Mouse (Mus musculus) intestine, embryonic 15.5 days (tissue): ENCODE measurements at regions not wholly inside any gene's neighbourhood (a gene's known extent, or its start where the extent isn't known, plus 50 kb on each side); places are given as distances from the start of the nearest gene placed in this dataset.
A peak's percentile ranks its signal among the peaks of the same experiment; 100 is the strongest.

Experiments used
- ATAC-seq: fragments of 200-750 bp; cut with Nextera tagmentation; 2 replicates; pipeline ENCODE4 v1.8.0; 2017; ENCODE audit warnings: moderate TSS enrichment, moderate library complexity
- H3K27ac ChIP-seq: fragments of 300-500 bp; sonication (generic); 2 replicates; pipeline ENCODE4 v1.5.1; 2015; ENCODE audit warnings: mild to moderate bottlenecking, inconsistent platforms
- H3K27me3 ChIP-seq: fragments of 300-500 bp; sonication (generic); replicated peaks from 2 replicates; pipeline ENCODE4 v1.6.1; 2015; ENCODE audit warnings: inconsistent platforms
- H3K36me3 ChIP-seq: fragments of 300-500 bp; sonication (generic); 2 replicates; pipeline ENCODE4 v1.6.1; 2015; ENCODE audit warnings: inconsistent platforms
- H3K4me1 ChIP-seq: fragments of 300-500 bp; sonication (generic); replicated peaks from 2 replicates; pipeline ENCODE4 v1.6.1; 2015; ENCODE audit warnings: inconsistent platforms
- H3K4me2 ChIP-seq: fragments of 300-500 bp; sonication (generic); replicated peaks from 2 replicates; pipeline ENCODE4 v1.6.1; 2015; ENCODE audit warnings: mild to moderate bottlenecking, inconsistent platforms
- H3K4me3 ChIP-seq: fragments of 300-500 bp; sonication (generic); replicated peaks from 2 replicates; pipeline ENCODE4 v1.5.1; 2015; ENCODE audit warnings: inconsistent platforms
- H3K9ac ChIP-seq: fragments of 300-500 bp; sonication (generic); 2 replicates; pipeline ENCODE4 v1.6.1; 2015; ENCODE audit warnings: inconsistent platforms
- H3K9me3 ChIP-seq: fragments of 300-500 bp; sonication (generic); 2 replicates; pipeline ENCODE4 v1.6.1; 2016; ENCODE audit warnings: inconsistent platforms
- WGBS: fragments of 180-500 bp; shearing (Covaris S2); methylation state at CpG from one replicate; pipeline ENCODE4 v1.1.7; 2015; 5-methylcytosine and 5-hydroxymethylcytosine counted together

GRCm38 (mm10) chr5:21109030-21109429, 53.3 kb upstream of the Ptpn12 start:
- no peak overlapping the region for H3K9ac ChIP-seq
- no peaks in the 10 kb centered on the region for H3K9me3 ChIP-seq
- ATAC-seq: no peak
- H3K4me3 ChIP-seq: no peak overlapping the region
- H3K27me3 ChIP-seq: no peaks in the 10 kb centered on the region
- no peak overlapping the region for H3K4me2 ChIP-seq
- WGBS: 81% methylated on average over 1 of the region's 1 CpGs
- no peak overlapping the region for H3K27ac ChIP-seq
- no peaks in the 10 kb centered on the region for H3K4me1 ChIP-seq
- no peaks in the 10 kb centered on the region for H3K36me3 ChIP-seq

- Histone ChIP-seq H3K9me3 (no peaks in the 10 kb centered on the region), H3K27me3 (no peaks in the 10 kb centered on the region), H3K27ac (no peak overlapping the region), H3K4me2 (no peak overlapping the region), H3K4me3 (no peak overlapping the region), H3K36me3 (no peaks in the 10 kb centered on the region), H3K9ac (no peak overlapping the region), H3K4me1 (no peaks in the 10 kb centered on the region)
- ATAC-seq: no peak
- 85% methylated on average over 2 of the region's 2 CpGs for WGBS
Observed at GRCm38 (mm10) chr5:21113377-21113776, 57.7 kb upstream of the Ptpn12 start.

GRCm38 (mm10) chr5:21115552-21115951, 59.8 kb upstream of the Ptpn12 start:
- no peaks in the 10 kb centered on the region for H3K27me3 ChIP-seq
- no peak for ATAC-seq
- no peaks in the 10 kb centered on the region for H3K9me3 ChIP-seq
- WGBS: 78% methylated on average over 1 of the region's 1 CpGs
- no peak overlapping the region for H3K4me3 ChIP-seq
- H3K4me2 ChIP-seq: no peak overlapping the region
- H3K4me1 ChIP-seq: no peaks in the 10 kb centered on the region
- H3K9ac ChIP-seq: no peak overlapping the region
- H3K27ac ChIP-seq: no peak overlapping the region
- H3K36me3 ChIP-seq: no peaks in the 10 kb centered on the region

- no peak for ATAC-seq
- no peaks in the 10 kb centered on the region for H3K4me1 ChIP-seq
- H3K4me2 ChIP-seq: no peak overlapping the region
Observed at GRCm38 (mm10) chr5:21123081-21123480, 63.0 kb upstream of the Gsap start.

GRCm38 (mm10) chr5:21125085-21125484, 61.0 kb upstream of the Gsap start:
- H3K27me3 ChIP-seq: no peaks in the 10 kb centered on the region
- H3K9ac ChIP-seq: no peak overlapping the region
- ATAC-seq: peak; percentile 49; the same call in 1 of the 2 replicates
- WGBS: 46% methylated on average over 5 of the region's 5 CpGs
- H3K9me3 ChIP-seq: no peaks in the 10 kb centered on the region
- H3K4me1 ChIP-seq: no peaks in the 10 kb centered on the region
- H3K4me2 ChIP-seq: no peak overlapping the region
- H3K36me3 ChIP-seq: no peaks in the 10 kb centered on the region
- H3K4me3 ChIP-seq: no peak overlapping the region
- H3K27ac ChIP-seq: no peak overlapping the region

More at GRCm38 (mm10) chr5:21123081-21123480, 63.0 kb upstream of the Gsap start:
- H3K9ac ChIP-seq: no peak overlapping the region
- H3K9me3 ChIP-seq: no peaks in the 10 kb centered on the region
- H3K27ac ChIP-seq: no peak overlapping the region
- WGBS: 48% methylated on average over 1 of the region's 1 CpGs
- no peaks in the 10 kb centered on the region for H3K36me3 ChIP-seq
- no peak overlapping the region for H3K4me3 ChIP-seq
- no peaks in the 10 kb centered on the region for H3K27me3 ChIP-seq

- no peaks in the 10 kb centered on the region for H3K36me3 ChIP-seq
- H3K9me3 ChIP-seq: no peaks in the 10 kb centered on the region
- WGBS: 92% methylated on average over 2 of the region's 2 CpGs
- no peaks in the 10 kb centered on the region for H3K4me1 ChIP-seq
- no peak overlapping the region for H3K4me2 ChIP-seq
- no peak overlapping the region for H3K27ac ChIP-seq
- no peak overlapping the region for H3K9ac ChIP-seq
- H3K27me3 ChIP-seq: no peaks in the 10 kb centered on the region
- ATAC-seq: no peak
- no peak overlapping the region for H3K4me3 ChIP-seq
Observed at GRCm38 (mm10) chr5:21131173-21131572, 54.9 kb upstream of the Gsap start.

- H3K4me1 ChIP-seq: no peaks in the 10 kb centered on the region
- WGBS: 85% methylated on average over 3 of the region's 3 CpGs
- H3K9me3 ChIP-seq: no peaks in the 10 kb centered on the region
- no peak for ATAC-seq
- no peaks in the 10 kb centered on the region for H3K27me3 ChIP-seq
- H3K27ac ChIP-seq: no peak overlapping the region
- H3K4me2 ChIP-seq: no peak overlapping the region
- no peak overlapping the region for H3K4me3 ChIP-seq
- no peak overlapping the region for H3K9ac ChIP-seq
- no peaks in the 10 kb centered on the region for H3K36me3 ChIP-seq
Observed at GRCm38 (mm10) chr5:21131943-21132342, 54.1 kb upstream of the Gsap start.

- Histone ChIP-seq H3K4me2 (no peak overlapping the region), H3K4me1 (no peaks in the 10 kb centered on the region), H3K36me3 (no peaks in the 10 kb centered on the region), H3K27ac (no peak overlapping the region), H3K9ac (no peak overlapping the region), H3K27me3 (no peaks in the 10 kb centered on the region), H3K4me3 (no peak overlapping the region), H3K9me3 (no peaks in the 10 kb centered on the region)
- WGBS: 65% methylated on average over 3 of the region's 3 CpGs
- ATAC-seq: no peak
Observed at GRCm38 (mm10) chr5:21135476-21135875, 50.6 kb upstream of the Gsap start.

- Histone ChIP-seq H3K27ac (no peak overlapping the region), H3K4me2 (no peak overlapping the region), H3K27me3 (no peaks in the 10 kb centered on the region), H3K4me3 (no peak overlapping the region), H3K36me3 (no peaks in the 10 kb centered on the region), H3K9me3 (no peaks in the 10 kb centered on the region), H3K4me1 (no peaks in the 10 kb centered on the region), H3K9ac (no peak overlapping the region)
- 76% methylated on average over 3 of the region's 3 CpGs for WGBS
- no peak for ATAC-seq
Observed at GRCm38 (mm10) chr5:21136081-21136480, 50.0 kb upstream of the Gsap start.
